Mouse (Mus musculus) liver, postnatal 0 days (tissue): ENCODE results near the gene Esrrb. TPM values are rescaled to one million over a fixed set of nuclear protein-coding genes. Genes with fewer than 3 reads are reported as not detected.

ENCODE experiments used
- ATAC-seq: fragments of 200-750 bp; cut with Nextera tagmentation; 2 replicates; pipeline ENCODE4 v1.8.0; 2017; ENCODE audit warnings: mild to moderate bottlenecking, moderate library complexity
- DNase-seq: peaks from one replicate; pipeline ENCODE4 v3.0.0-alpha.2; 2016
- H3K27ac ChIP-seq: fragments of 300-500 bp; sonication (generic); 2 replicates; pipeline ENCODE4 v1.5.1; 2014; ENCODE audit warnings: antibody characterized with exemption, moderate library complexity, mild to moderate bottlenecking, low read depth
- H3K27me3 ChIP-seq: fragments of 300-500 bp; sonication (generic); 2 replicates; pipeline ENCODE4 v1.6.1; 2014; ENCODE audit warnings: low read length, control low read depth, mixed read lengths; ENCODE audit not compliant: insufficient read depth
- H3K36me3 ChIP-seq: fragments of 300-500 bp; sonication (generic); replicated peaks from 2 replicates; pipeline ENCODE4 v1.6.1; 2014; ENCODE audit warnings: mild to moderate bottlenecking, control low read depth, low read length, moderate library complexity, mixed read lengths; ENCODE audit not compliant: insufficient read depth
- H3K4me1 ChIP-seq: fragments of 300-500 bp; sonication (generic); 2 replicates; pipeline ENCODE4 v1.6.1; 2014; ENCODE audit warnings: antibody characterized with exemption, mild to moderate bottlenecking, control low read depth; ENCODE audit not compliant: insufficient read depth
- H3K4me2 ChIP-seq: fragments of 300-500 bp; sonication (generic); 2 replicates; pipeline ENCODE4 v1.6.1; 2014; ENCODE audit warnings: low read depth, mild to moderate bottlenecking, low read length, moderate library complexity, mixed read lengths
- H3K4me3 ChIP-seq: fragments of 300-500 bp; sonication (generic); 2 replicates; pipeline ENCODE4 v1.5.1; 2014; ENCODE audit warnings: low read depth, low read length
- H3K9ac ChIP-seq: fragments of 300-500 bp; sonication (generic); replicated peaks from 2 replicates; pipeline ENCODE4 v1.6.1; 2014; ENCODE audit warnings: mild to moderate bottlenecking, moderate library complexity
- H3K9me3 ChIP-seq: fragments of 300-500 bp; sonication (generic); 2 replicates; pipeline ENCODE4 v1.6.1; 2016; ENCODE audit warnings: mild to moderate bottlenecking, control low read depth, low read length, mixed read lengths
- CTCF ChIP-seq: sonication (generic); IDR thresholded peaks from 2 replicates; pipeline ENCODE4 v1.5.1; 2016; ENCODE audit warnings: antibody characterized with exemption, low read depth
- EP300 ChIP-seq: IDR thresholded peaks from 2 replicates; pipeline ENCODE4 v1.6.1; 2016; ENCODE audit warnings: antibody characterized with exemption, low read depth, mild to moderate bottlenecking
- WGBS: fragments of 180-500 bp; shearing (Covaris S2); extraction: QIAGEN DNeasy Blood & Tissue Kit; methylation state at CpG from one replicate; pipeline ENCODE4 v1.1.7; 2014; ENCODE audit not compliant: insufficient replicate concordance; 5-methylcytosine and 5-hydroxymethylcytosine counted together
- polyA plus RNA-seq: library from polyadenylated mRNA; unstranded; fragments of >200 nt; fragmentation: Nextera tagmentation; extraction: Ambion mirVana; gene quantifications from 2 replicates; pipeline ENCODE4 v1.2.1, GENCODE M21; 2015

Gene Esrrb
- polyA plus RNA-seq, 1 experiment from 2014 or later: 0.09 TPM

GRCm38 (mm10) chr12:86336209-86336608 is 24.7 kb upstream of the Esrrb start:
- Histone ChIP-seq H3K27me3 (no peaks in the 10 kb centered on the region), H3K36me3 (no peaks in the 10 kb centered on the region), H3K4me2 (no peak overlapping the region), H3K4me3 (no peak overlapping the region), H3K9me3 (no peaks in the 10 kb centered on the region), H3K4me1 (no peaks in the 10 kb centered on the region), H3K9ac (no peak overlapping the region), H3K27ac (no peak overlapping the region)
- ATAC-seq (no peak), DNase-seq (no peak)
- 84% methylated on average over 3 of the region's 3 CpGs for WGBS
- TF ChIP-seq EP300 (no peak), CTCF (peak; percentile 16; the same call in 1 of the 2 replicates)

- no peak overlapping the region for H3K4me2 ChIP-seq
- no peak for DNase-seq
- no peaks in the 10 kb centered on the region for H3K36me3 ChIP-seq
- no peaks in the 10 kb centered on the region for H3K4me1 ChIP-seq
- H3K9me3 ChIP-seq: no peaks in the 10 kb centered on the region
- H3K27me3 ChIP-seq: no peaks in the 10 kb centered on the region
- no peak overlapping the region for H3K9ac ChIP-seq
- TF ChIP-seq CTCF (no peak), EP300 (no peak)
- 37% methylated on average over 7 of the region's 7 CpGs for WGBS
- no peak overlapping the region for H3K27ac ChIP-seq
- ATAC-seq: no peak
- no peak overlapping the region for H3K4me3 ChIP-seq
Observed at GRCm38 (mm10) chr12:86336887-86337286, 24.0 kb upstream of the Esrrb start.

DNA sequence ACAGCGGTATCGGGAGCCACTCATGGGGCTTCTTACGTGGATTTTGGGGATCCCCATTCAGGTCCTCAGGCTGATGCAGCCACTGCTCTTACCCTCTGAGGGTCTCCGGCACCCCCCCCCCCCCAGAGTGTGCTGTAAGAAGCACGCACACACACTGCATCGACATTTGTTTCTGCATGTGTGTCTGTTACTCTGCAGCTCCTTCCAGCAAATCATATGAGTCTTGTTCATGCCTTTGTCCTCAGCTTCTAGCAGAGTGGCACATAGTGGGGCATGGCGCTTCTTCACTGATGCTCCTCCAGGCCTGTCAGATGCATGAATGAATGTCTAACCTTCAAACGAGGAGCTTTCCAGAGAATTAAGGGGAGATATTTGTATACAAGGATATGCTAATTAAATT is 11.4 kb upstream of the Esrrb start:
- Histone ChIP-seq H3K4me3 (no peak overlapping the region), H3K36me3 (no peaks in the 10 kb centered on the region), H3K4me2 (no peak overlapping the region), H3K27ac (no peak overlapping the region), H3K4me1 (no peaks in the 10 kb centered on the region), H3K9ac (no peak overlapping the region), H3K27me3 (0 out of 2 replicates have a peak, but pooled peaks cover 3% of the 10 kb centered on the region), H3K9me3 (no peaks in the 10 kb centered on the region)
- DNase-seq (no peak), ATAC-seq (no peak)
- 73% methylated on average over 8 of the region's 8 CpGs for WGBS
- no peak for TF ChIP-seq EP300
- no peak for TF ChIP-seq CTCF

- TF ChIP-seq EP300 (no peak), CTCF (no peak)
- Histone ChIP-seq H3K4me2 (no peak overlapping the region), H3K9me3 (no peaks in the 10 kb centered on the region), H3K27ac (no peak overlapping the region), H3K4me3 (no peak overlapping the region), H3K4me1 (no peaks in the 10 kb centered on the region), H3K36me3 (no peaks in the 10 kb centered on the region), H3K9ac (no peak overlapping the region), H3K27me3 (peaks cover 9% of the 10 kb centered on the region; the same call in 1 of the 2 replicates)
- 54% methylated on average over 6 of the region's 6 CpGs for WGBS
- ATAC-seq (no peak), DNase-seq (no peak)
Observed at GRCm38 (mm10) chr12:86359406-86359805, 1.5 kb upstream of the Esrrb start.

DNA sequence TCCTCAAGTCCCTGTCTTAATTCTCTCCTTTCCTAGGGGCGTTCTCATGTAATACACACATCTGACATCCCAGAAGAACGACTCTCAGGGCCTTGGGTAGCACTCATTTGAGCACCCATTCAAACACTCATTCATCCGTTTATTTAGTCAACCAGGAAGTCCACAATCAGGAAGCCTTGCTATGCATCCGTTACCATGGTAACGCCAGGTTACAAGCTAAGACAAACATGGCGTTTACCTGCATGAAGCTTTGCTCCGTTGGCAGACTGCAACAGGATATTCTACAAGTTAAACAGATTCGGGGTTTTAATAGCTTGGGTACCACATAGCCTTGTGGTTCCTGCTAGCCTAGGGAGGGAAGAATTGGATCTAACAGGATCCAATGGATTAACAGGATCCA is 1.0 kb upstream of the Esrrb start:
- H3K36me3 ChIP-seq: no peaks in the 10 kb centered on the region
- ATAC-seq: no peak
- no peak overlapping the region for H3K9ac ChIP-seq
- TF ChIP-seq EP300: no peak
- TF ChIP-seq CTCF: no peak
- peaks cover 9% of the 10 kb centered on the region; the same call in 1 of the 2 replicates for H3K27me3 ChIP-seq
- H3K4me2 ChIP-seq: no peak overlapping the region
- no peak overlapping the region for H3K27ac ChIP-seq
- no peaks in the 10 kb centered on the region for H3K9me3 ChIP-seq
- H3K4me1 ChIP-seq: no peaks in the 10 kb centered on the region
- no peak for DNase-seq
- H3K4me3 ChIP-seq: no peak overlapping the region
- WGBS: 59% methylated on average over 8 of the region's 8 CpGs

DNA sequence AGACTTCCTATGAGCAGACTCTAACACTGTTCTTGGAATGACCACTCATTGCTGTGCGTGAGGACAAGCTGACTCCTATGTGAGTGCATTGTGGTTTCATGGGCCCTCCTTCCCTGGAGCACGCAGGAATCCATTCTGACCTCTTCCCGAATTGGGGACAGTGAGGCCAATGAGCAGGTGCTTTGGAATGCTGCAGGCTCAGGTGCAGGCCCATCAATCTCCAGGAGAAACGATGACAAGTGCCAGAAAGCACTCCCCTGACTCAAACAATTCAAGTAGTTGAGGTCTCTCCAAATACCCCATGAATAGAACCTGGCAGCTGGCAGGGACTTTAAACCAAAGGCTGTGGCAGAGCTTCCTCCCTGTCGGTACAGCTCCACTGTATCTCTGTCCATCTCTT is 3.4 kb downstream of the Esrrb start:
- no peak overlapping the region for H3K9ac ChIP-seq
- H3K4me2 ChIP-seq: no peak overlapping the region
- H3K4me1 ChIP-seq: no peaks in the 10 kb centered on the region
- no peak for TF ChIP-seq CTCF
- TF ChIP-seq EP300: no peak
- DNase-seq: no peak
- H3K4me3 ChIP-seq: no peak overlapping the region
- WGBS: 19% methylated on average over 5 of the region's 5 CpGs
- H3K27ac ChIP-seq: no peak overlapping the region
- peaks cover 9% of the 10 kb centered on the region; the same call in 1 of the 2 replicates for H3K27me3 ChIP-seq
- no peaks in the 10 kb centered on the region for H3K36me3 ChIP-seq
- H3K9me3 ChIP-seq: no peaks in the 10 kb centered on the region
- no peak for ATAC-seq

DNA sequence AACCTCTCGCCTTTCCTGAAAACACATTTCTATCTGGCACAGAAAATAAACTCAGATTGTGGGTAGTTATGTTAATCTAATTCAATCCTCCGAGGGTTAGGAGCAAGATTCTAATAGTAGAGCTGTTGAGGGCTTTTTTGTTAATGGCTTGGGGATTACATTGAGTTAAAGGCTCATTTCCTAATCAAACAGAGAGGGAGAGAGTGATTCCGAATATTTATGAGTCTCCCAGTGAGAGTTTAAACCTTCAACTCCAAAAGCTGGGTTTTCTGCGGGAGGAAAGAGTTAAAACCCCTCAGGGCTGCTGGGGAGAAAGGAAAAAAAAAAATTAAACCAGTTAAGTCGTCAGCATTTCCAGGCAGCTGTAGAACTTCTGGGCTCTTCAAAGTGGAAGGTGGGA is 3.8 kb downstream of the Esrrb start:
- WGBS: 21% methylated on average over 5 of the region's 5 CpGs
- H3K4me2 ChIP-seq: no peak overlapping the region
- TF ChIP-seq EP300 (no peak), CTCF (no peak)
- no peak overlapping the region for H3K9ac ChIP-seq
- H3K4me3 ChIP-seq: no peak overlapping the region
- no peak for DNase-seq
- ATAC-seq: no peak
- H3K27me3 ChIP-seq: peaks cover 11% of the 10 kb centered on the region; the same call in 1 of the 2 replicates
- H3K4me1 ChIP-seq: no peaks in the 10 kb centered on the region
- no peaks in the 10 kb centered on the region for H3K36me3 ChIP-seq
- no peak overlapping the region for H3K27ac ChIP-seq
- no peaks in the 10 kb centered on the region for H3K9me3 ChIP-seq
